Mouse (Mus musculus): ENCODE measurements around the gene Per3. TPM values are rescaled to one million over a fixed set of nuclear protein-coding genes. Genes with fewer than 3 reads are reported as not detected.

Per3 gene
- polyA plus RNA-seq, 1 experiment from 2014 or later: 2.6 TPM

GRCm38 (mm10) chr4:150958536-150958935 lies 85.9 kb downstream of the Per3 start:
- 82% methylated on average over 7 of the region's 7 CpGs for WGBS
- no peak overlapping the region for H3K4me3 ChIP-seq (ENCODE audit: low read depth, low read length)
- DNase-seq (ENCODE audit: low spot score) (no peak), ATAC-seq (no peak)
- no peak overlapping the region for H3K4me2 ChIP-seq (ENCODE audit: low read length)
- no peaks in the 10 kb centered on the region for H3K36me3 ChIP-seq (ENCODE audit: control insufficient read depth, insufficient read depth, low read length)
- no peaks in the 10 kb centered on the region for H3K9me3 ChIP-seq (replicated peaks; ENCODE audit: control insufficient read depth, low read length)
- no peak overlapping the region for H3K9ac ChIP-seq (ENCODE audit: low read length)
- H3K27ac ChIP-seq (ENCODE audit: low read depth, low read length): no peak overlapping the region
- H3K4me1 ChIP-seq (ENCODE audit: control insufficient read depth, insufficient read depth, low read length): peaks cover 3% of the 10 kb centered on the region; the same call in 1 of the 2 replicates
- no peaks in the 10 kb centered on the region for H3K27me3 ChIP-seq (replicated peaks; ENCODE audit: control insufficient read depth, insufficient read depth, low read length)

- H3K4me1 ChIP-seq (ENCODE audit: control insufficient read depth, insufficient read depth, low read length): peaks cover 3% of the 10 kb centered on the region; the same call in 1 of the 2 replicates
- DNase-seq (ENCODE audit: low spot score) (no peak), ATAC-seq (no peak; the same call in 1 of the 2 replicates)
- no peak overlapping the region for H3K9ac ChIP-seq (ENCODE audit: low read length)
- H3K4me3 ChIP-seq (ENCODE audit: low read depth, low read length): no peak overlapping the region
- 39% methylated on average over 1 of the region's 1 CpGs for WGBS
- no peaks in the 10 kb centered on the region for H3K9me3 ChIP-seq (replicated peaks; ENCODE audit: control insufficient read depth, low read length)
- no peaks in the 10 kb centered on the region for H3K36me3 ChIP-seq (ENCODE audit: control insufficient read depth, insufficient read depth, low read length)
- H3K4me2 ChIP-seq (ENCODE audit: low read length): no peak overlapping the region
- H3K27ac ChIP-seq (ENCODE audit: low read depth, low read length): no peak overlapping the region
- H3K27me3 ChIP-seq (replicated peaks; ENCODE audit: control insufficient read depth, insufficient read depth, low read length): no peaks in the 10 kb centered on the region
Measured at GRCm38 (mm10) chr4:150957106-150957458, 87.4 kb downstream of the Per3 start.

GRCm38 (mm10) chr4:150956369-150957105 lies 87.9 kb downstream of the Per3 start:
- no peaks in the 10 kb centered on the region for H3K9me3 ChIP-seq (replicated peaks; ENCODE audit: control insufficient read depth, low read length)
- peaks cover 3% of the 10 kb centered on the region; the same call in 1 of the 2 replicates for H3K4me1 ChIP-seq (ENCODE audit: control insufficient read depth, insufficient read depth, low read length)
- 45% methylated on average over 13 of the region's 13 CpGs for WGBS
- no peak overlapping the region for H3K9ac ChIP-seq (ENCODE audit: low read length)
- peak overlapping the region; percentile 44; the same call in 1 of the 2 replicates for H3K27ac ChIP-seq (ENCODE audit: low read depth, low read length)
- H3K4me3 ChIP-seq (ENCODE audit: low read depth, low read length): no peak overlapping the region
- peak; percentile 71 for DNase-seq (ENCODE audit: low spot score)
- 0 out of 2 replicates have a peak overlapping the region, but pooled peaks have one; percentile 14 for H3K4me2 ChIP-seq (ENCODE audit: low read length)
- peak; percentile 44 for ATAC-seq
- H3K36me3 ChIP-seq (ENCODE audit: control insufficient read depth, insufficient read depth, low read length): no peaks in the 10 kb centered on the region
- no peaks in the 10 kb centered on the region for H3K27me3 ChIP-seq (replicated peaks; ENCODE audit: control insufficient read depth, insufficient read depth, low read length)

Other genes with a start within 250 kb of the Per3 start
- gene Errfi1, start 190.7 kb downstream of the Per3 start, polyA plus RNA-seq (2014; fragmentation: Nextera tagmentation; extraction: Ambion mirVana): 17.4 and 19.1 TPM in 2 replicates
- 447 and 495 TPM in 2 replicates for gene Park7, start 130.2 kb downstream of the Per3 start, polyA plus RNA-seq (2014; fragmentation: Nextera tagmentation; extraction: Ambion mirVana)
- gene Tnfrsf9, start 130.1 kb downstream of the Per3 start, polyA plus RNA-seq (2014; fragmentation: Nextera tagmentation; extraction: Ambion mirVana): 0.11 TPM in 1 of 2 replicates, not detected in the other
- not detected in 2 replicates for gene Uts2, start 47.6 kb downstream of the Per3 start, polyA plus RNA-seq (2014; fragmentation: Nextera tagmentation; extraction: Ambion mirVana)
- 25.1 and 30.0 TPM in 2 replicates for gene Vamp3, start 13.3 kb upstream of the Per3 start, polyA plus RNA-seq (2014; fragmentation: Nextera tagmentation; extraction: Ambion mirVana)
- gene Gm13090, start 44.9 kb upstream of the Per3 start, polyA plus RNA-seq (2014; fragmentation: Nextera tagmentation; extraction: Ambion mirVana): 0.31 TPM in 1 of 2 replicates, not detected in the other

All from forebrain, embryonic 14.5 days (tissue).